Mouse (Mus musculus): ENCODE measurements at regions not wholly inside any gene's neighbourhood (a gene's known extent, or its start where the extent isn't known, plus 50 kb on each side); places are given as distances from the start of the nearest gene placed in this dataset.
A peak's percentile ranks its signal among the peaks of the same experiment; 100 is the strongest.

- intact Hi-C loops (cut with DNase I) = no loop called here
- DNase-seq = no peak
Observed at GRCm38 (mm10) chr1:92776353-92776752, 55.1 kb upstream of the Gpc1 start.

DNA sequence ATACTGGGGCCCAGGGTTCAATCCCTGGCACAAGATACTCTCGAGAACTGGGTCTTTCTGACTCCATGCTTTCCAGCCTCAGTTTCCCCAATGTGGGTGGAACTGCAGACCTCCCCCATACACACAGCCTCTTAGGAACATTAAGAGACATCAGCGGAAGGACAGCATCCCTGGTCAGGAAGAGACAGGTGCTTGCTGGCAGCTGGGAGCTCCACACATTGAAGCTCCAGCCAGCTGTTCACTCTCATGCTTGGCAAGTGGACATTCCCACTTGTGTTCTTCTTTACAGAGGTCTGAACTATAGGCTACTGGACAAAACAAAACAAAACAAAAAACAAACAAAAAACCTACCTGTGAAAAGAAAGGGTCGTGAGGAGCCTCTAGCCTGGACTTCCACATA, 55.5 kb upstream of the Gpc1 start:
- DNase-seq = no peak
- intact Hi-C loops (cut with DNase I) = no loop called here

- DNase-seq = no peak
- intact Hi-C loops (cut with DNase I) = loop anchor here (5.0 kb wide), 1 partner anchor 73 kb away; no protein-coding TSS in a partner anchor
Observed at GRCm38 (mm10) chr1:92774743-92775692, 56.4 kb upstream of the Gpc1 start.

DNA sequence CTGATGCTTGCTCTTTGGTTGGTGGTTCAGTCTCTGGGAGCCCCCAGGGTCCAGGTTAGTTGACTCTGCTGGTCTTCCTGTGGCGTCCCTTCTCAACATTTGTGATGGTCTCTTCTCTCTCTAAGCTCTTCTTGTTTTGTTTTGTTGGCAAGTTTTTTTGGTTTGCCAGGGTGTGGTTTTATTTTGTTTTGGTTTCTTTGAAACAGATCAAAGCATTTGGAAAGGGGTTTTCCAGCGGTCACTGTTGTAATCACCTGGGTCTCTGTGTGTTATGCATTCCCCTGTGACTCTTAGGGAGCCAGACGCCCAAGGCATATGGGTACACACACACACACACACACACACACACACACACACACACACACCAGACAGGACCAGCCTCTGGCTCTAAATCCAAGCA, 57.4 kb upstream of the Gpc1 start:
- intact Hi-C loops (cut with DNase I) = loop anchor here (5.0 kb wide), 1 partner anchor 72 kb away; no protein-coding TSS in a partner anchor
- no peak for DNase-seq

DNA sequence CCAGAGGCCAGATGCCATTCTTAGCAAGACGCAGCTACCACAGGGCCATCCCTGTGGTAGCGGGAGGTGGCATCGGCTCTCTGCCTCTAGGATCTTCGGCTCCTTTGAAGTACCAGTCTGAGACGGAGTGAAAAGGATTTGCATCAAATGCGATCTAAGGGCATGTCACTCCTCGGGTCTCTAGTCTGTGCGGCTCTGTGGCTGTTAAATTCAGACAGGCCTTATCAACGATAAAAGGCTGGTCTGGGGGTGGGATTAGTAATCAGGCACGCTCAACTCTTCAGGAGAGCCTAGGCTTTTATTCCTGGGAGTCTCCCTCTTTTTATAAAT, 58.7 kb upstream of the Gpc1 start:
- intact Hi-C loops (cut with DNase I) = loop anchor here (5.0 kb wide), 1 partner anchor 70 kb away; no protein-coding TSS in a partner anchor
- DNase-seq = no peak

DNA sequence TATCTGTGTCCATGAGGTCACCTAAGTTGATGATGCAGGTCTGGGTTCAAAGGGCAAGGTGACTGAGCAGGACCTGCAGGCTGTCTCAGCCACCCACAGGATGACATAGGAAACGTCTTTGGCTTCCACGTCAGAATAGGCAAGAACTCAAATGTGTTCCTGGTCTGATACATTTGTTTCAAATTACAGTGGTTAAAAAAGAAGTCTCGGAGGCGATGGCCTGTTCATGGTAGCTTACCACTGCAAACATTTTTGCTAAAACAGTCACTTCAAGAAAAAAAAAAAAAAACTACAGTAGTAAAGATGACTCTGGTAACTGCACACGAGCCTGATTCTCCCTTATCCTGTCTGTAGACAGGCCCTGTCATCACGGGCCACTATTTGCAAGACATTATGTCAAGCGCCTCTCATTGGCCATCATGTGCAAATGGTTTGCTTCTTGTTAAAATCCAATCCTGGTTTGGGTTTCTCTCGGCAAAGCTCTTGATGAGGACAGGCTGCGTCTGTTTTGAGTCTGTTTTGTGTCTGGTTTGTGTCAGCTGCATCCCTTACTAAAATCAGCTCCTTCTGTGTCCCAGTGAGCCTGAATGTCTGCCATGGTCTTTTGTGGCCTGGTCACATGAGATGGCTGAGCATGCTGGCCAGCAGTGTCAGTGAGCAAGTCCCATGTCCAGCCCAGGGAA, 59.2 kb upstream of the Gpc1 start:
- peak in 1 of 2 experiments; percentile 28 for DNase-seq
- intact Hi-C loops (cut with DNase I) = loop anchor here (5.0 kb wide), 1 partner anchor 70 kb away; no protein-coding TSS in a partner anchor

- intact Hi-C loops (cut with DNase I) = loop anchor here (5.0 kb wide), 1 partner anchor 67 kb away; no protein-coding TSS in a partner anchor
Observed at GRCm38 (mm10) chr1:92769696-92770095, 61.7 kb upstream of the Gpc1 start.

DNA sequence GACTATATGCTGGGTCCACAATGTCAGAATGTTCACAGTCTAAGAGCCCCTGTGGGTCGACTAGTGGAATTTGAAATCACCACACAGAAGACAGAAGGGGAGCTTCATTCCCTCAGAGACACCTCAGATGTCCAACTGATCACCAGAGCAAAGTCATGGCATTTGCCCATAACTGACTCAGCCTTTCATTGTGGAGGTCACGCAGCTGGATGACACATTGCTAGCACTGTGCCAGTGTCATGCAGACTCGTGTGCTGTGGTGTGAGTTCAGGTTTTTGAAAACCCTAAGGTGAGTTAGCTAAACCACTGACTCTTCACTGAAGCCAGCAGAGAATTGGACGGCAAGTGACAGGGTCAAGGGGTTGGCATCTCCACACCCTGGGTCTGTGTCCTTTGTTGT, 62.3 kb upstream of the Gpc1 start:
- no peak for DNase-seq
- intact Hi-C loops (cut with DNase I) = no loop called here

More at GRCm38 (mm10) chr1:92769696-92770095, 61.7 kb upstream of the Gpc1 start:
- DNase-seq = no peak

DNA sequence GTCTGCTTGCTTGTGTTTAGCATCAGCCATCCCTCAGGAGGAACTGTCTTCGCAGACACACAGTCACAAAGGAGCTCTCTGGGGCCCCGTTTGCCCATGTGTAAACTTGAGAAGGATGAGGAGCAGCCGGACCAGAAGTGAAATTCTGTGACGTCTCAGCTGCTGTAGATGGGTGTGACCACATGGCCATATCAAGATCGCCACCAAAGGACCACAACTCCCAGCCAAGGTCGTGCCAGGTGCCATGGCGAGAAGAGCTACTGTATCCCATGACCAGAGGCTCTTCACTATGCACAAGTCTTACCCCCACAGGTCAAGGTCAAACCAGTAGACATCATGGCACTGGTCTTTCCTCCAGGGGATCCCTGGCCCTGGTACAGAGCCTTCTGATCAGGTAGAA, 64.9 kb upstream of the Gpc1 start:
- DNase-seq = no peak
- intact Hi-C loops (cut with DNase I) = no loop called here

- DNase-seq = peak in 1 of 2 experiments; percentile 27
Observed at GRCm38 (mm10) chr1:92754793-92755488, 76.5 kb upstream of the Gpc1 start.

DNA sequence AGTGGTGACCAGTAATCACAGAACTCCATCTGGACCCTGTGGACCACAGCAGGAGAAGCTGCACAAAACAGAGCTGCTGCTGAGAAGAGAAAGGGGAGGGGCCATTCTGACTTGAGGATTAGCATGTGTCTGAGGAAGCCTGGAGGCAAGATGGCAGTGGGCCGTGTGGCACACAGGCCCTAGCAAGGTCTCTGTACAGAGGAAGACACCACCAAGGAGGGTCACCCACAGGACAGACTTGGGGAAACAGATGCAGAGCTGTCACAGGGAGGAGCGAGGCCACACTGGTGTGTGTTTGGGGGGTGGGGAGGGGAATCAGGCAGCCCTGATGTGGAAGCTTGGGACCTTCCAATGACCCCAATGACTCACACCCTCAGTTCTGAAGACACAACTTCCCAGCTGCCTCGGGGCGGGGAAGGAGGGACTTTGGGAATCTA, 79.7 kb upstream of the Gpc1 start:
- intact Hi-C loops (cut with DNase I) = no loop called here
- no peak for DNase-seq

More at GRCm38 (mm10) chr1:92754793-92755488, 76.5 kb upstream of the Gpc1 start:
- intact Hi-C loops (cut with DNase I) = no loop called here

DNA sequence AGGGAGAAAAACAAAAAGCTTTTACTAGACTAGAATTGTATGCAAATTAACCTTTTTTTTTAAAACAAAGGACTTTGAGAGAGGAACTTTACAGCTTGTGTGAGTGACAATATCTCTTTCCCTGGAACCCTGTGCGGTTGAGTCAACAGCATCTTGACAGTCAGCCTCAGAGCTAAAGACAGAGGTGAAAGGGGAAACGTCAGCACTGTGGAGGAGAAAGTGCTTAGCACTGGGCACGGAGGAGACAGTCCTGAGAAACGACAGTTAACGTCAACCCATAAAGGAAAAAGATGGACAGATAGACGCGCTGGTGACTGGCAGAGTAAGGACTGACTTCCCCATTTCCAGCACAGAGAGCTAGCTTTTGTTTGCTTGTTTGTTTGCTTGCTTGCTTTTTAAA, 82.0 kb upstream of the Gpc1 start:
- intact Hi-C loops (cut with DNase I) = no loop called here
- no peak for DNase-seq

DNA sequence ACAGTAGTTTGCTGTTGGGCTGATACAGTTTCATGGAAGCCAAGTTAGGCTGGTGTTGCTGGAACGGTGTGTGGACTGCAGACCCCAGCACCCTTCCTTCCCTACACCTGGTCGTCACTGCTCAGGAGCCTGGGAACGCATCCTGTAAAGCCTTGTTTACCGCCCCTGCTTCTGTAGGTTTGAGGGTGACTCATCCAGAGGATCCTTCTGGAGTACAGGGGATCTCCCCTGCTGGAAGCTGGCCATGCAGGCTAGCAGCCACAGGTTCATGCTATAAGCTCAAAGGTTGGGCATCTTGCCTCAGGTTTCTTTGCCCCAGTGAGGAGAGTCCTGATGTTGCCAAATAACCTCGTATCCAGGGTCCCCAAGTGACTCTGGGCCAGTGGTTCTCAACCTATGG, 86.2 kb upstream of the Gpc1 start:
- intact Hi-C loops (cut with DNase I) = no loop called here
- DNase-seq = no peak

DNA sequence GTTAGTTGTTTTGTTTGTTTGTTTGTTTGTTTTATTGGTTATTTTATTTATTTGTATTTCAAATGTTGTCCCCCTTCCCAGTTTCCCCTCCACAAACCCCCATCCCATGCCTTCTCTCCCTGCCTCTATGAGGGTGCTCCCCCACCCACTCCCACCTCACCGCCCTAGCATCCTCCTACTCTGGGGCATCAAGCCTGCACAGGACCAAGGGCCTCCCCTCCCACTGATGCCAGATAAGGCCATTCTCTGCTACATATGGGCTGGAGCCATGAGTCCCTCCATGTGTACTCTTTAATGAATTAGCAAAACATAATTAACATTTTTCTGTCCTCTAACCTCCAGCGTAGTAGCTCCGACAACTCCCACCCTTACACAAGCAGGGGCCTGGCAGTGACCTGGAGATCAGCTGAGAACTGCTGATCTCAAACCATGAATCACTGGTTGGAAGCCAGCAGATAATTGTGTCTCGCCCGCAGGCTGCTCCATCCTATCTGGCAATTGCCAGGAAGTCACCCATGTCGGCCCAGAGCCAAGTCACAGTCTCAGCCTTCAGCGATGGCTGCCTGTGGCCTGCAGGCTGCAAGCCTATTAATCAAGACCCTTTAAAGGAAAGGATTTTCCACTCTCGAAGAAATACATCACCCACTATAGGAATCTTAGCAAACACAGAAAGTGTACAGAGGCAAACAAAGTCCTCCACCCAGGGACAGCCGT, 86.8 kb upstream of the Gpc1 start:
- DNase-seq = peak; percentile 62 to 65
- intact Hi-C loops (cut with DNase I) = no loop called here

- intact Hi-C loops (cut with DNase I) = no loop called here
- DNase-seq = no peak
Observed at GRCm38 (mm10) chr1:92742881-92743621, 88.4 kb upstream of the Gpc1 start.

DNA sequence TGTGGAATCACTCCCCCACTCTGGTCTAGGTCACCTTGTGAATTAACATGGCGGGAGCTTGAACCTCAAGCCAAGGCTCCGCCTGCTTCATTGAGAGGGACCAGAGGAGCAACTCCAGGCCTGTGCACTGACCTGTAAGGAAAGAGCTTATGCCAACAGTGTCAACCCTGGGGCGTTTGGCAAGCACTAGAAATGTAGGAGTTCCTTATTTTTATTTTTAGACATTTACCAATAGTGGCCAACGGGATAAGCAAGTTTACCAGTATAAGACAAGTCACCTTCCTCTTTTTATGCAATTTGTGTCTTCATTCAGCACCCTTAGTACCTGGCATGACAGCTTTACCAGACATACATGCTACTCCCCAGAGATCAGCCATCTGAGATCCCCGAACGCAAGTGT, 89.1 kb upstream of the Gpc1 start:
- no peak for DNase-seq
- intact Hi-C loops (cut with DNase I) = no loop called here

- intact Hi-C loops (cut with DNase I) = no loop called here
- DNase-seq = no peak
Observed at GRCm38 (mm10) chr1:92741047-92741446, 90.4 kb upstream of the Gpc1 start.

DNA sequence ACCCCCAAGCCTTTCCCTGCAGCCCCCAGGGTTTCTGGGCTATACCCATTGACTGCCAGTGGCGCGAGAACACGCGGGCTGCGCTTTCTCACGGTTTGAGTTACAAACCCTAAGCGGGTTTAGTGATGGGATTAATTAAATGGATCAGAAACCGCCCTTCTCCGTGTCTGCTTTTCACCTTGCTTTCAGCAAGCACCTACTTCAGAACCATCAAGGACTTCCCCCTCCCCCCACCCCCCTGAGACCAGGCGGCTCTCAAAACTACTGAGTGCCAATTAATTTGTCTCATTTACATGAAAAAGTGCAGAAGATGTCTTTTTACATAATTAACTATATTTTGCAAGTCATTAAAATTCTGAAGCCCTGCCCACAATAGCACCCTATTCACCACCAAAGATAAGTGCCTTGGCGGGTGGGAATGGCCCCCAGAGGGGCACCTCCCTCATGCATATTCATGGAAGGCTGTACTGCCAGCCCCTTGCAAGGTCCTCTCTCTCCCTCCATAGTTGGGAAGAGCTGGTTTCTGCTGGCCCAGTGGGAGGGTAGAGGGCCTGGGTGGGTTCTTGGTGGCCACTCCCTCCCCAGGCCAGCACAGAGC, 89.1 kb upstream of the Otos start:
- intact Hi-C loops (cut with DNase I) = no loop called here
- DNase-seq = no peak

GRCm38 (mm10) chr1:92736411-92736810, 87.8 kb upstream of the Otos start:
- DNase-seq = no peak
- intact Hi-C loops (cut with DNase I) = no loop called here
